Mouse (Mus musculus) cerebellum, adult (tissue): ENCODE data around the gene Olfr780.
"Not testable (repeated sequence)": the region's sequence is repeated elsewhere in the genome, so short reads cannot be mapped to it uniquely, and the experiment has no call there.

Experiments used
- ATAC-seq: cut with Nextera tagmentation; 2 replicates; pipeline ENCODE4 v1.9.2; 2017; ENCODE audit warnings: mild to moderate bottlenecking, moderate library complexity, mixed read lengths; ENCODE audit not compliant: insufficient number of reproducible peaks, low FRiP score, low TSS enrichment

The Olfr780 gene

GRCm38 (mm10) chr10:129317817-129318216 lies at the start of gene Olfr780:
Olfr780 (plus strand) TSS chr10:129318117.
- ATAC-seq = no peak

GRCm38 (mm10) chr10:129271081-129271535 lies 46.8 kb upstream of the Olfr780 start, which contains the start of gene Olfr777:
Olfr777 (minus strand) TSS chr10:129271485.
- no peak for ATAC-seq

GRCm38 (mm10) chr10:129312973-129313372 lies 4.9 kb upstream of the Olfr780 start:
- not testable (repeated sequence) for ATAC-seq

- not testable (repeated sequence) for ATAC-seq
These were observed 4.4 kb upstream of the Olfr780 start for GRCm38 (mm10) chr10:129313521-129313920.

GRCm38 (mm10) chr10:129328554-129328953 lies 10.6 kb downstream of the Olfr780 start, which contains the start of gene Olfr781:
Olfr781 (plus strand) TSS chr10:129328854.
- ATAC-seq = no peak

- ATAC-seq = no peak
These were observed 30.6 kb downstream of the Olfr780 start, which contains the start of gene Olfr782 for GRCm38 (mm10) chr10:129348550-129348949. Olfr782 (plus strand) TSS chr10:129348850.

GRCm38 (mm10) chr10:129352475-129352874 lies 34.6 kb downstream of the Olfr780 start:
- not testable (repeated sequence) for ATAC-seq

GRCm38 (mm10) chr10:129356496-129356895 lies 38.6 kb downstream of the Olfr780 start:
- ATAC-seq = not testable (repeated sequence)

- ATAC-seq = no peak
These were observed 39.4 kb downstream of the Olfr780 start for GRCm38 (mm10) chr10:129357307-129357706.
